Mouse (Mus musculus) adrenal gland, postnatal 10 days (tissue): ENCODE measurements at regions not wholly inside any gene's neighbourhood (a gene's known extent, or its start where the extent isn't known, plus 50 kb on each side); places are given as distances from the start of the nearest gene placed in this dataset.

Source experiments
- DNase-seq: peaks from one replicate; pipeline ENCODE4 v3.0.0; 2021; ENCODE audit warnings: mixed read lengths

- no peak for DNase-seq
Measured at GRCm38 (mm10) chr4:148384251-148385230, 60.0 kb downstream of the Ubiad1 start.

GRCm38 (mm10) chr4:148380562-148380961 lies 64.0 kb downstream of the Ubiad1 start:
- DNase-seq, result no peak

- DNase-seq, result no peak
Measured at GRCm38 (mm10) chr4:148378491-148378890, 66.1 kb downstream of the Ubiad1 start.

GRCm38 (mm10) chr4:148377368-148377767 lies 67.2 kb downstream of the Ubiad1 start:
- DNase-seq, result peak; percentile 67

- peak; percentile 69 for DNase-seq
Measured at GRCm38 (mm10) chr4:148376439-148376838, 68.1 kb downstream of the Ubiad1 start.

- DNase-seq, result no peak
Measured at GRCm38 (mm10) chr4:148371489-148371888, 73.1 kb downstream of the Ubiad1 start.

- DNase-seq, result no peak
Measured at GRCm38 (mm10) chr4:148367671-148368070, 76.9 kb downstream of the Ubiad1 start.

GRCm38 (mm10) chr4:148365804-148366203 lies 78.0 kb upstream of the Disp3 start:
- DNase-seq, result no peak

GRCm38 (mm10) chr4:148363366-148364121 lies 75.8 kb upstream of the Disp3 start:
- DNase-seq, result no peak

- no peak for DNase-seq
Measured at GRCm38 (mm10) chr4:148360931-148361330, 73.2 kb upstream of the Disp3 start.

GRCm38 (mm10) chr4:148358336-148358735 lies 70.6 kb upstream of the Disp3 start:
- DNase-seq, result no peak

- no peak for DNase-seq
Measured at GRCm38 (mm10) chr4:148357221-148357621, 69.5 kb upstream of the Disp3 start.

GRCm38 (mm10) chr4:148356654-148357053 lies 68.9 kb upstream of the Disp3 start:
- no peak for DNase-seq

GRCm38 (mm10) chr4:148353969-148354368 lies 66.2 kb upstream of the Disp3 start:
- peak; percentile 12 for DNase-seq

GRCm38 (mm10) chr4:148352690-148353089 lies 64.9 kb upstream of the Disp3 start:
- no peak for DNase-seq

- no peak for DNase-seq
Measured at GRCm38 (mm10) chr4:148341531-148342157, 53.9 kb upstream of the Disp3 start.

- no peak for DNase-seq
Measured at GRCm38 (mm10) chr4:148340342-148340741, 52.6 kb upstream of the Disp3 start.

GRCm38 (mm10) chr4:148337890-148338880 lies 50.4 kb upstream of the Disp3 start:
- peak; percentile 23 for DNase-seq
